Mouse (Mus musculus): ENCODE results near the gene Prkaa1. TPM values are rescaled to one million over a fixed set of nuclear protein-coding genes. Genes with fewer than 3 reads are reported as not detected.
"Not testable (repeated sequence)": the region's sequence is repeated elsewhere in the genome, so short reads cannot be mapped to it uniquely, and the experiment has no call there.

Gene Prkaa1
- polyA plus RNA-seq, 1 experiment from 2014 or later: 26.0 TPM

- no peak overlapping the region for H3K4me2 ChIP-seq (ENCODE audit: low read length)
- H3K9ac ChIP-seq (ENCODE audit: low read length): no peak overlapping the region
- H3K4me1 ChIP-seq (replicated peaks; ENCODE audit: control insufficient read depth, insufficient read depth, low read length): no peaks in the 10 kb centered on the region
- 86% methylated on average over 9 of the region's 9 CpGs for WGBS
- H3K9me3 ChIP-seq (ENCODE audit: control insufficient read depth, low read length): no peaks in the 10 kb centered on the region
- no peaks in the 10 kb centered on the region for H3K27me3 ChIP-seq (replicated peaks; ENCODE audit: control insufficient read depth, insufficient read depth, low read length)
- ATAC-seq (replicated peaks; ENCODE audit: low FRiP score, low TSS enrichment, low read depth): no peak
- DNase-seq (ENCODE audit: low spot score): no peak
- peaks cover 26% of the 10 kb centered on the region for H3K36me3 ChIP-seq (ENCODE audit: control insufficient read depth, insufficient read depth, low read length)
- no peak overlapping the region for H3K27ac ChIP-seq (ENCODE audit: low read depth)
- no peak overlapping the region for H3K4me3 ChIP-seq (ENCODE audit: low read depth, low read length)
Observed at GRCm38 (mm10) chr15:5194931-5195330, 51.3 kb downstream of the Prkaa1 start.

GRCm38 (mm10) chr15:5195987-5196514, 52.4 kb downstream of the Prkaa1 start:
- Histone ChIP-seq H3K27me3 (replicated peaks; ENCODE audit: control insufficient read depth, insufficient read depth, low read length) (no peaks in the 10 kb centered on the region), H3K9ac (ENCODE audit: low read length) (no peak overlapping the region), H3K27ac (ENCODE audit: low read depth) (peak overlapping the region; percentile 27), H3K9me3 (ENCODE audit: control insufficient read depth, low read length) (no peaks in the 10 kb centered on the region), H3K4me3 (ENCODE audit: low read depth, low read length) (no peak overlapping the region), H3K36me3 (ENCODE audit: control insufficient read depth, insufficient read depth, low read length) (peaks cover 20% of the 10 kb centered on the region; the same call in 1 of the 2 replicates), H3K4me1 (replicated peaks; ENCODE audit: control insufficient read depth, insufficient read depth, low read length) (no peaks in the 10 kb centered on the region), H3K4me2 (ENCODE audit: low read length) (no peak overlapping the region)
- peak; percentile 60 for DNase-seq (ENCODE audit: low spot score)
- 45% methylated on average over 4 of the region's 4 CpGs for WGBS
- ATAC-seq (replicated peaks; ENCODE audit: low FRiP score, low TSS enrichment, low read depth): peak; percentile 90

- H3K9me3 ChIP-seq (ENCODE audit: control insufficient read depth, low read length): no peaks in the 10 kb centered on the region
- 61% methylated on average over 4 of the region's 4 CpGs for WGBS
- H3K4me3 ChIP-seq (ENCODE audit: low read depth, low read length): no peak overlapping the region
- H3K27ac ChIP-seq (ENCODE audit: low read depth): 0 out of 2 replicates have a peak overlapping the region, but pooled peaks have one; percentile 27
- H3K9ac ChIP-seq (ENCODE audit: low read length): no peak overlapping the region
- no peaks in the 10 kb centered on the region for H3K27me3 ChIP-seq (replicated peaks; ENCODE audit: control insufficient read depth, insufficient read depth, low read length)
- ATAC-seq (replicated peaks; ENCODE audit: low FRiP score, low TSS enrichment, low read depth) (no peak), DNase-seq (ENCODE audit: low spot score) (no peak)
- H3K4me2 ChIP-seq (ENCODE audit: low read length): no peak overlapping the region
- peaks cover 16% of the 10 kb centered on the region; the same call in 1 of the 2 replicates for H3K36me3 ChIP-seq (ENCODE audit: control insufficient read depth, insufficient read depth, low read length)
- no peaks in the 10 kb centered on the region for H3K4me1 ChIP-seq (replicated peaks; ENCODE audit: control insufficient read depth, insufficient read depth, low read length)
Observed at GRCm38 (mm10) chr15:5196691-5197090, 53.0 kb downstream of the Prkaa1 start.

GRCm38 (mm10) chr15:5205222-5205621, 61.6 kb downstream of the Prkaa1 start:
- Histone ChIP-seq H3K4me2 (ENCODE audit: low read length) (no peak overlapping the region), H3K9me3 (ENCODE audit: control insufficient read depth, low read length) (no peaks in the 10 kb centered on the region), H3K27ac (ENCODE audit: low read depth) (no peak overlapping the region), H3K4me1 (replicated peaks; ENCODE audit: control insufficient read depth, insufficient read depth, low read length) (no peaks in the 10 kb centered on the region), H3K4me3 (ENCODE audit: low read depth, low read length) (no peak overlapping the region), H3K27me3 (replicated peaks; ENCODE audit: control insufficient read depth, insufficient read depth, low read length) (no peaks in the 10 kb centered on the region), H3K36me3 (ENCODE audit: control insufficient read depth, insufficient read depth, low read length) (peaks cover 15% of the 10 kb centered on the region; the same call in 1 of the 2 replicates), H3K9ac (ENCODE audit: low read length) (no peak overlapping the region)
- DNase-seq (ENCODE audit: low spot score): no peak
- ATAC-seq (replicated peaks; ENCODE audit: low FRiP score, low TSS enrichment, low read depth): no peak
- 83% methylated on average over 9 of the region's 9 CpGs for WGBS

GRCm38 (mm10) chr15:5209116-5209515, 65.5 kb downstream of the Prkaa1 start:
- Histone ChIP-seq H3K9ac (ENCODE audit: low read length) (no peak overlapping the region), H3K9me3 (ENCODE audit: control insufficient read depth, low read length) (no peaks in the 10 kb centered on the region), H3K36me3 (ENCODE audit: control insufficient read depth, insufficient read depth, low read length) (peaks cover 22% of the 10 kb centered on the region; the same call in 1 of the 2 replicates), H3K27ac (ENCODE audit: low read depth) (no peak overlapping the region), H3K4me2 (ENCODE audit: low read length) (no peak overlapping the region), H3K4me3 (ENCODE audit: low read depth, low read length) (no peak overlapping the region), H3K4me1 (replicated peaks; ENCODE audit: control insufficient read depth, insufficient read depth, low read length) (no peaks in the 10 kb centered on the region), H3K27me3 (replicated peaks; ENCODE audit: control insufficient read depth, insufficient read depth, low read length) (no peaks in the 10 kb centered on the region)
- no peak for DNase-seq (ENCODE audit: low spot score)
- no peak for ATAC-seq (replicated peaks; ENCODE audit: low FRiP score, low TSS enrichment, low read depth)
- 97% methylated on average over 3 of the region's 3 CpGs for WGBS

GRCm38 (mm10) chr15:5220491-5220890, 76.8 kb downstream of the Prkaa1 start:
- Histone ChIP-seq H3K9ac (ENCODE audit: low read length) (no peak overlapping the region), H3K9me3 (ENCODE audit: control insufficient read depth, low read length) (0 out of 2 replicates have a peak, but pooled peaks cover 3% of the 10 kb centered on the region), H3K4me2 (ENCODE audit: low read length) (no peak overlapping the region), H3K4me3 (ENCODE audit: low read depth, low read length) (no peak overlapping the region), H3K4me1 (replicated peaks; ENCODE audit: control insufficient read depth, insufficient read depth, low read length) (no peaks in the 10 kb centered on the region), H3K36me3 (ENCODE audit: control insufficient read depth, insufficient read depth, low read length) (peaks cover 14% of the 10 kb centered on the region; the same call in 1 of the 2 replicates), H3K27ac (ENCODE audit: low read depth) (no peak overlapping the region), H3K27me3 (replicated peaks; ENCODE audit: control insufficient read depth, insufficient read depth, low read length) (no peaks in the 10 kb centered on the region)
- DNase-seq (ENCODE audit: low spot score): no peak
- WGBS: 78% methylated on average over 6 of the region's 6 CpGs
- ATAC-seq (replicated peaks; ENCODE audit: low FRiP score, low TSS enrichment, low read depth): no peak

- not testable (repeated sequence) for H3K4me3 ChIP-seq (ENCODE audit: low read depth, low read length); H3K9ac ChIP-seq (ENCODE audit: low read length); H3K4me2 ChIP-seq (ENCODE audit: low read length); H3K9me3 ChIP-seq (ENCODE audit: control insufficient read depth, low read length); DNase-seq (ENCODE audit: low spot score); ATAC-seq (replicated peaks; ENCODE audit: low FRiP score, low TSS enrichment, low read depth); H3K4me1 ChIP-seq (replicated peaks; ENCODE audit: control insufficient read depth, insufficient read depth, low read length); H3K27me3 ChIP-seq (replicated peaks; ENCODE audit: control insufficient read depth, insufficient read depth, low read length); H3K36me3 ChIP-seq (ENCODE audit: control insufficient read depth, insufficient read depth, low read length); H3K27ac ChIP-seq (ENCODE audit: low read depth)
- 76% methylated on average over 10 of the region's 10 CpGs for WGBS
Observed at GRCm38 (mm10) chr15:5230746-5231145, 87.1 kb downstream of the Prkaa1 start.

Other genes with a start within 250 kb of the Prkaa1 start
- not detected in 2 replicates for gene Mroh2b, start 245.1 kb upstream of the Prkaa1 start, polyA plus RNA-seq (2014; fragmentation: Nextera tagmentation; extraction: Ambion mirVana)
- 0.11 TPM in 2 replicates for gene C7, start 80.1 kb upstream of the Prkaa1 start, polyA plus RNA-seq (2014; fragmentation: Nextera tagmentation; extraction: Ambion mirVana)
- gene Card6, start 35.3 kb upstream of the Prkaa1 start, polyA plus RNA-seq (2014; fragmentation: Nextera tagmentation; extraction: Ambion mirVana): 1.1 and 1.4 TPM in 2 replicates
- gene Rpl37, start 27.2 kb upstream of the Prkaa1 start, polyA plus RNA-seq (2014; fragmentation: Nextera tagmentation; extraction: Ambion mirVana): 807 and 885 TPM in 2 replicates
- gene Ttc33, start 41.7 kb downstream of the Prkaa1 start, polyA plus RNA-seq (2014; fragmentation: Nextera tagmentation; extraction: Ambion mirVana): 37.4 and 41.2 TPM in 2 replicates
- 3.9 and 4.3 TPM in 2 replicates for gene Ptger4, start 100.3 kb downstream of the Prkaa1 start, polyA plus RNA-seq (2014; fragmentation: Nextera tagmentation; extraction: Ambion mirVana)

Data from intestine, embryonic 14.5 days (tissue).